Mouse (Mus musculus) right cerebral cortex, postnatal 25 days (tissue): ENCODE measurements around the gene Med25.

ENCODE experiments used
- DNase-seq: peaks from one replicate; pipeline ENCODE4 v3.0.0; 2022

Gene Med25

GRCm38 (mm10) chr7:44892276-44892921 lies at the start of gene Med25:
TSS of gene Med25 (minus strand) at chr7:44892712.
- DNase-seq, result peak; percentile 91

DNA sequence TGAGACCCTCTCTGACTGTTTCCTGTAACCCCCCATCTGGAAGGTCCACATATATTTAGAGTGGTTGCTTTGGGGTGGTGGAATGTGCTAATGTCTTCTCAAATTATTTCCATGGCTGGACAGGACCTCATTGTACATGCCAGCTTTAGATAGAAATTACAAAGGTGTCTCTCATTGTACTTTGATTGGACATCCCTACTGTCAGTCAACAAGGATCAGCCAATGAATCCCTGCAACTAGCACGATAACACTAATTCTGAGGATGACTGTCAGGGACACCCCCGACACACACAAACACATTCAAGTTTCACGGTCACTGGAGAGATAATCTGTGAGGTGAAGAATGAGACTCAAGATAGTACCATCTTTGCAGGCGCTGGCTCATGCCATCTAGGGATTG lies 46.2 kb upstream of the Med25 start:
- DNase-seq, result no peak

- peak; percentile 100 for DNase-seq
Measured at GRCm38 (mm10) chr7:44929204-44930151, 37.0 kb upstream of the Med25 start, which contains the start of gene Ap2a1. TSS of gene Ap2a1 (minus strand) at chr7:44929496.

DNA sequence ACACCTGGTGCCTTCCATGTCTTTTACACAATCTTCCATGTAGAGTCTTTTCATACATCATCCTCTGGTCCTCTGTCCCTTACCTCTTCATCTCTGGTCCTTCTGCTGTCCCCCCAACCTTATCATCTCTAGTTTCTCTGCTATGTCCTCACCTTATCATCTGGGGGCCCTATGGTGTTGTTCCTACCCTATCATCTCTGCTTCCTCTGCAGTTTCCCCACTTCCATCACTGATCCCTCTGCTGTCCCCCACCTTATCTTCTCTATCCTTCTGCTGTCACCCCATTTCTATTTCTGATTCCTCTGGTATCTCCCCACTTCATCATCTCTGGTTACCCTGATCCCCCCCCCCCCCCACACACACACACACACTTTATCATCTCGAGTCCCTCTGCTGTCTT lies 36.1 kb upstream of the Med25 start:
- no peak for DNase-seq

- DNase-seq, result no peak
Measured at GRCm38 (mm10) chr7:44925468-44925867, 33.0 kb upstream of the Med25 start.

GRCm38 (mm10) chr7:44922530-44922929 lies 30.0 kb upstream of the Med25 start:
- no peak for DNase-seq

- no peak for DNase-seq
Measured at GRCm38 (mm10) chr7:44919127-44919526, 26.6 kb upstream of the Med25 start.

DNA sequence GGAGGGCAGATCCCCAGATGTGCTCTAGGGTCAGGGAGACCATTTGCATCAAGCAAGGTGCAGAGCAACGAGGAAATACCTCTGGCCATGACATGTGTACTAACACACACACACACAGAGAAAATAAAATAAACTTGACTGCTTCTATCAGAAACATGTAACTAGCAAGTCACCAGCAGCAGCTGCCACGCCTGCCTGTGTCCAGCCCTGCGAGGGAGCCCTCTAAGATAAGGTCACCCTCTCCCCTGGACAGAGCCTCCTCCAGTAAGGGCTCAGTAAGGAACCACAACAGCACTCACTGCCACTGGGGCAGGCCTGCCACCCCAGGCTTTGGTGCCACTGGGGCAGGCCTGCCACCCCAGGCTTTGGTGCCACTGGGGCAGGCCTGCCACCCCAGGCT lies 25.7 kb upstream of the Med25 start:
- DNase-seq, result no peak

DNA sequence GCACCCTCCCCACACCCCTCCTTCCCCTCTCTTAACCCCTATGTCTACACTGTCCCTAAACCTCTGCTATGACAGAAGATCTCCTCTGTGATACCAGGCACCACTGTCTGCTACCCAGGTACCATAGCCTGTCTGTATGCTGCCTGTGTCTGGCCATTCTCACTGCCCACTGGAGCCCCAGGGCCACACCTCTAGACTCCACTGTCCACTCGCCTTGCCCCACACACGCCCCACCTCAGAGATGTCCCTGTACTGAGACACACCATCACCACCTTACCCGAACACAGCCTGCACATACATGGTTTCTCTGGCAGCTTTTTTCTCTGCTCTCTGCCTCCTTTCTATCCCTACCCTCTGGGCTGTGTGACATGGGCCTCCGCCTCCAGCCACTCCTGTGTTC lies 24.4 kb upstream of the Med25 start:
- DNase-seq, result no peak

GRCm38 (mm10) chr7:44916191-44916590 lies 23.7 kb upstream of the Med25 start:
- DNase-seq, result no peak

DNA sequence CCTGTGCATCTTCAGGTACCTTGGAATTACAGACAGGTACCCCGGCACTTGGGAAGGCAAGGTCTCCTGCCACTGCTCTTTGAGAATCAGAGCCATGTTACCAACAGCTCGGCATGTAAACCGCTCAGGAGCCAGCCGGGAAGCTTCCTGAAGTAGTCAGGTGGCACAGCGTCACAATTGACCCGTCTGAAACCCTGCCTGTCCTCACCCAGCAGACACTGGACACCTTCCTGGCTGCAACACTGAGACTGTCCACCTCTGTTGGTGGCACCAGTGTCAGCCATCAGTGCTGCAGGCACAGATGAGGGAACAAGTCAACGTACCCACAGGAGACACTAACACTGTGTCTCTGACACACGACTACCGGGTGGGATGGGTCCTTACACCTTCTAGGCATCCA lies 22.8 kb upstream of the Med25 start:
- DNase-seq, result no peak

DNA sequence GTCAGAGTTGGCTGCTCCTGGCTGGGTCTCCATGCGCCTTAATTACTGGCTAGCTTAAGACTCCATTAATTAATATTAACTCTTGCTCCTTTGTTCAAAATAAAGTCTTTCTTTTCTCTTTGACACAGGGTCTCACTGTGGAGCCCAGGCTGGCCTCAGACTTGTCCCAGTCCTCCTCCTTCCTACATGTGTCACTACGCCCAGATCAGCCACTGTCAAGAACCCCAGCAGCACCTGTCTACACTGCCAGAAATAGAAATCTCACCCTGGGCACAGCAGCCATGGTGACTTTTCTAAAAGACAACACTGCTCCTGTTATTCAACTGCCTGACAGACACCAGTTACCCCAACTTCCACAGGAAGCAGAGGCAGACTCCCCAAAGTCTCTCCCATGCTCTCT lies 21.9 kb upstream of the Med25 start:
- no peak for DNase-seq

- DNase-seq, result no peak
Measured at GRCm38 (mm10) chr7:44908706-44909476, 16.4 kb upstream of the Med25 start.

DNA sequence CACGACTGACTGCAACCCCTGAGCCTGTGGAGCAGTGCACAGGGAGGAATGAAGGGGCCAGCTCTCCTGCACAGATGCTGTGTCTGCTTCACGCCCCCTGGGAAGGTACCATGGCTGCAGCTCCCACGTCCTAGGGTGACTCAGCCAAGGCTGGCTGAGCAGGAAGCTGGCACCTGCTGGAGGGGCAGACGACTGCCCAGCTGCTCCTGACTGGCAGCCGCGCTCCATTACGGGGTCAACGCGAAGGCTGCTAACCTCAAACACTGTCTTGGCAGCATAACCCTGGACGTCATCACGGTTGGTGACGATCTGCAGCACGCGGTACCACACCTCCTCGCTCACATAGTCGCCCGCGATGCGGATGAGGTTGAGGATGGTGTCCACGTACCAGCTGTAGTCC lies 12.9 kb upstream of the Med25 start:
- peak; percentile 52 for DNase-seq

- no peak for DNase-seq
Measured at GRCm38 (mm10) chr7:44901230-44901722, 8.8 kb upstream of the Med25 start.

DNA sequence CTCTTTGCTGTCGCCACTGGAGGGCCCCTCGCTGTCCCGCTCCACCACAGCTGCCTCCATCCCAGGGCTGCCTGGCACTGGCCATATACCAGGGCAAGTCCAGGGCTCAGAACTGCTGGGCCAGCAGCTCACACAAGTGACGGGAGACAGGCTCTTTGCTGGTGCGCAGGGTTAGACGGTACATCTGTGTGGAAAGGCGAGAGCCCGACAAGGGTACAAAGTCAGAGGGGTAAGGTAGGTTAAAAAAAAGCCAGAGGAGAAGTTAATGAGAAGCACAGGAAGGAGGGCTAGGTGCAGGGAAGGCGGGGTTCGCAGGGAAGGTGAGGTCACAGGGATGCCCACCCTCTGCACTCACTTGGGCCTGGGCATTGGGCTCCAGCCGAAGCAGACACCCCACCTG lies 8.1 kb upstream of the Med25 start:
- no peak for DNase-seq

- DNase-seq, result no peak
Measured at GRCm38 (mm10) chr7:44898607-44899006, 6.1 kb upstream of the Med25 start.

DNA sequence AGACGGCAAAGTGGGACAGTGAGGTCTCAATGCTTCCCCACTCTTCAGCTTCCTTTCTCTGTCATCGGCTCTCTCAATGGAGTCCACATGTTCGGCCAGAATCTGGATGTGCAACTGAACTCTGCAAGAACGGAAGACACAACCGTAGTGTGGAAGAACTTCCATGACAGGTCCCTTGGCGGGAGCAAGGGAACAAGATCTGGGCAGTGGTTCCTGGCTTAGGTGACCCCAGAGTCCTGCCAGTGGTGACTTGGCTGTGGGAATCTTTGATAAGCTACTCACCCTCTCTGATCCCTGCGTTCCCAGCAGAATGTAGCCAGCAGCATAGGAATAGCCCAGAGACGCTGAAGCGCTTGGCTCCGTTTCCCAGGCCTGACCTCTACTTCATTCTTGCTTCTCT lies 4.0 kb upstream of the Med25 start:
- no peak for DNase-seq

DNA sequence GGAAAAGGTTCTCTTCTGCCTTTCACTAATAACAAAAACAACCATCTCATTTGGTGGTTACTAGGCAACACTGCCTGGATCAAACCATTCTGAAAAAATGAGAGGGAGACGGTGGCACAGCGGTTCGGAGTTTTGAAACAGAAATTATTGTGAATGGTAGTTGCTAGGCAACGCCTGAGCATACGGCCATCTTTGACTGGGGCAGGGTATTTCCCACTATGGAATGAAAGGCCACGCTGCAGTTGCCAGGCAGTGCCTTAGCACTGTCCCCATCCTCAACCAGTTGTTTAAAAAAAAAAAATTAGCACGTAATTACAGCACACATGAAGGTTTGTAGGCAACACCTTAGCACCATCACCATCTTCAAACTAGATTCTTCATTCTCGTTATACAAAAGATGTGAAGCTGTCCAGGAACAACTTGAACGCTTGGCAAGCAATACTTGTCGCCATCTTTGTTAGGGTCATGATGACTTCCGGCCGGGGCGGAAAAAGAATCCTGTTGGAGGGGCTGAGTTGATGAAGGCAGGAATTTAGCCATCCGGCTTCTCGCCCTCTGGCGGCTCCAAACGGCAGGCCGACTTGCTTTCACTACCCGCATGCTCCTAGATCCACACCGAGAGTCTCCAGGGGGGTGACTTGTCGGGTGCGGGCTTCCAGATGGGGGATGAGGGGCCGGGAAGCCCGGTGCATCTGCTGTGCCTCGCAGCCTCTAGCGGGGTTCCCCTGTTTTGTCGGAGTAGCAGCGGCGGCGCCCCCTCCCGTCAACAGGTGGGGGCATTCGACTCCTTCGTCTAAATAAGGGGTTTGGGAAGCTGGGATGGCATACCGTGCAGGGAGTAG lies 3.3 kb upstream of the Med25 start, which contains the start of gene Fuz:
Fuz (plus strand) TSS at position 487 of the 842 bp plus-strand sequence.
- DNase-seq, result peak; percentile 90

DNA sequence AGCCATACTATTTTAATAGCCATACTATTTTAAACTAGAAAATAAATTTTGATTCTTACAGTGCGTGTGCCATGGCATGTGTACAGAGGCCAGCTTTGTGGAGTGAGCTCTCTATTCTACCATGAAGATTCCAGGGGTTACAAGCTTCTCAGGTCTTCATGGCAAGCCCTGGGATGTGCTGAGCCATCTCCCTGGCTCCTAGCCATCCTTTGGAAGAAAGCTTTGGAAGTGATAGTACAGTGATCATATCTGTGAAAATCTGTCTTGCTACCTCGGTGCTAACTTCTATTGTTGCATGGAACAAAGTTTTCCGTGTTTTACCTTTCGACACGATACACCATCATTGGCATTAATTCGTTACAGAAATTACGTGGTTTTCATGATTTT lies 2.7 kb upstream of the Med25 start:
- no peak for DNase-seq

- DNase-seq, result no peak
Measured at GRCm38 (mm10) chr7:44894175-44894574, 1.7 kb upstream of the Med25 start.

DNA sequence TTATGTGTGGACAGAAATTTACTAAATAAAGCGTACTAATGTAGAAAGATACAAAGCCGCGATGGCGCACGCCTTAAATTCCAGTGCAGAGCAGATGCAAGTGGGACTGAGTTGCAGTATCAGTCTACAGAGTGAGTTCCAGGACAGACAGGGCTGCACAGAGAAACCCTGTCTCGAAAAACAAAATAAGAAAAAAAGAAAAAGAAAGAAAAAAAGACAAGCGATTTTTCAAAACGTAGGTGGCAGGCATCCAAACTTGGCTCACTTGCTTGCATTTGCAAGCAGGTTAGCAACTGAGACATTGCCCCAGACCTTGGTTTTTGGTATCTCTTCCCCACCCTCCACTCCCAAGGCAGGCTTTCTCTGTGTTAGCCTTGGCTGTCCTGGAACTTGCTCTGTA lies 685 bp upstream of the Med25 start:
- DNase-seq, result no peak
